Mouse (Mus musculus) stomach, postnatal 0 days (tissue): Measurements from ENCODE around the gene Rxylt1.

Experiments
- CTCF ChIP-seq: IDR thresholded peaks from 2 replicates; pipeline ENCODE4 v1.5.1; 2016; ENCODE audit warnings: antibody characterized with exemption, low read depth, mild to moderate bottlenecking, moderate library complexity
- EP300 ChIP-seq: optimal IDR thresholded peaks from 2 replicates; pipeline ENCODE3; 2016; ENCODE audit warnings: antibody characterized with exemption

DNA sequence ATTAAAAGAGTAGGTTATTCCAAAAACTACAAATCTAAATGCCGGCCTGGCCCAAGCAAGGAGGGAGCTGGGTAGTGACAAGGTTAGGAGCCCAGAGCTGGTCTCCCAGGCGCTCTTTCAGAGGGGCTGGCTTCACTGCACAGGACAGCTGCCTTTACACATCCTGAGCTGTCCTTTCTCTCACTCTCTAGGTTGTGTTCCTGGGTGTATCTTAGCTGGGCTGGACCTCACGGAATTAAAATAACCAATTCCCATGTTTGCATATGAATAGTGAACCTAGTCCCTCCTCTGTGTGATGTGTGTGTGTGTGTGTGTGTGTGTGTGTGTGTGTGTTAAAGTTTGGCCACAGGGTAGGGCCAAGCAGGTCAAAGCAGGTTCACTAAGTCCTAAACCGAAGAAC, 52.2 kb downstream of the Rxylt1 start:
- no peak for TF ChIP-seq CTCF
- TF ChIP-seq EP300, result no peak
